Mouse (Mus musculus): ENCODE results near the gene Msh4. TPM values are rescaled to one million over a fixed set of nuclear protein-coding genes. Genes with fewer than 3 reads are reported as not detected.

Msh4 gene
- polyA plus RNA-seq, 1 experiment from 2014 or later: 0.03 TPM

- ATAC-seq (no peak), DNase-seq (ENCODE audit: low read depth, low spot score) (no peak)
- POLR2A ChIA-PET: no interaction called here
- CTCF ChIA-PET: interaction anchor here (0.9 kb wide), 1 partner anchor 11 kb away, joined by 3 read pairs; no protein-coding TSS in a partner anchor
- TF ChIP-seq CTCF (IDR thresholded peaks at IDR 0.05): no peak
- peaks cover 4% of the 10 kb centered on the region for H3K27me3 ChIP-seq
- in situ Hi-C loops (cut with MboI; ENCODE audit: low pct_unique_long_range_greater_than_20kb): no loop called here
Observed at GRCm38 (mm10) chr3:153858350-153859001, 47.5 kb downstream of the Msh4 start.

- ChIA-PET POLR2A (interaction anchor here (0.6 to 1.1 kb wide), 2 partner anchors 92 to 498 kb away, joined by 3 read pairs; partner anchors contain the start of gene Acadm), CTCF (no interaction called here)
- DNase-seq (ENCODE audit: low read depth, low spot score) (no peak), ATAC-seq (no peak)
- TF ChIP-seq CTCF (IDR thresholded peaks at IDR 0.05): no peak
- in situ Hi-C loops (cut with MboI; ENCODE audit: low pct_unique_long_range_greater_than_20kb): no loop called here
- peaks cover 4% of the 10 kb centered on the region for H3K27me3 ChIP-seq
Observed at GRCm38 (mm10) chr3:153852266-153852665, 53.7 kb downstream of the Msh4 start.

DNA sequence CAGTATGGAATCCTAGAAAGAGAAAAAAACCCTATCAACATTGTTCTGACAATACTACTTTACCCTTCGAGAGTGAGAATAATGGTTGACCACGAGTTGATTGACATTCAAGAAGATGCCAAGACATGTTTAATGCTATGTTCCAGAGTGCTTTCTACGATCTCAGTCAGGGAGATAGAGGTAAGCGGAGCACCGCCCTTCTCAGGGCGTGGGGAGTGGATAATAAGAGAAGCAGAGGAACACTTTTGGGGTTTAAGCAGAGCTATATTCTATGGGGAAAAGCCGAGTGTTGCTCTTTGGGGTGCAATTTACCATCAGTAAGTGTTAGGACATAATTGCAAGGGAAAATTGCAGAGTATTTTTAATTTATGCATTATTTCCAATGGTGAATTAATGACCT is 55.2 kb downstream of the Msh4 start:
- DNase-seq (ENCODE audit: low read depth, low spot score): no peak
- ChIA-PET POLR2A (no interaction called here), CTCF (interaction anchor here (1.1 kb wide), 1 partner anchor 45 kb away, joined by 3 read pairs; no protein-coding TSS in a partner anchor)
- no peak for TF ChIP-seq CTCF (IDR thresholded peaks at IDR 0.05)
- no peaks in the 10 kb centered on the region for H3K27me3 ChIP-seq
- in situ Hi-C loops (cut with MboI; ENCODE audit: low pct_unique_long_range_greater_than_20kb): no loop called here
- ATAC-seq: no peak

DNA sequence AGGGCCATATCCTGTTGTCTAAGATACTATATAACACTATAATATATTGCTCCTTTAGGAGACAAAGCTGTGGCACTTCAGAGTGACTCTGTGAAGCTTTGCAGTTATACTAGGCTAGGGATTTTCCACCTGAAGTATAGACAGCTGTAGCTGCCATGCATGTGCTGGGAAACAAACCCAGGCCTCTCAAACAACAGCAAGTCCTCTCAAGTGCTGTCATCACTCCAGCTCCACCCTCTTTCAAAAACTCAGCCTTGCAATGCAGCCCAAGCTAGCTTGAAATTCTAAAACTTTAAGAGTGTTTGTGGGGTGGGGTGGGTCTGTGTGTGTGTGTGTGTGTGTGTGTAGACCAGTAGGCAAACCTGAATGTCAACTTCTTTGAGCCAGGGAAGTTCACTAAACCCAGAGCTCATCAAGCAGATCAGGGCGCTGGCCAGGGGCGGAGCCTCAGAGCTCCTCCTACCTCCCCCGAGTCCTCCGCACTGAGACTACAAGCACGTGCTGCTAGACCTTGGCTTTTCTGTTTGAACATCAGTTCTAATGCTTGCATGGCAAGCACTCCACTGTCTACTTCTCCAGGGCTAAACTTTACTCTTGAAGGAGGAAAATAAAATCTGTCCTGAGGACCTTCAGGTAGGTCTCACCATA is 56.4 kb downstream of the Msh4 start:
- DNase-seq (ENCODE audit: low read depth, low spot score) (no peak), ATAC-seq (no peak)
- POLR2A ChIA-PET: no interaction called here
- CTCF ChIA-PET: interaction anchor here (0.7 to 1.4 kb wide), 3 partner anchors 8 to 18 kb away, joined by 3 read pairs; no protein-coding TSS in a partner anchor
- TF ChIP-seq CTCF (IDR thresholded peaks at IDR 0.05): no peak
- no peaks in the 10 kb centered on the region for H3K27me3 ChIP-seq
- in situ Hi-C loops (cut with MboI; ENCODE audit: low pct_unique_long_range_greater_than_20kb): no loop called here

GRCm38 (mm10) chr3:153847207-153847733 is 58.7 kb downstream of the Msh4 start:
- CTCF ChIA-PET: interaction anchor here (1.3 to 3.2 kb wide), 4 partner anchors 7 to 29 kb away, joined by 3 to 8 read pairs (median 6); no protein-coding TSS in a partner anchor
- in situ Hi-C loops (cut with MboI; ENCODE audit: low pct_unique_long_range_greater_than_20kb): no loop called here

DNA sequence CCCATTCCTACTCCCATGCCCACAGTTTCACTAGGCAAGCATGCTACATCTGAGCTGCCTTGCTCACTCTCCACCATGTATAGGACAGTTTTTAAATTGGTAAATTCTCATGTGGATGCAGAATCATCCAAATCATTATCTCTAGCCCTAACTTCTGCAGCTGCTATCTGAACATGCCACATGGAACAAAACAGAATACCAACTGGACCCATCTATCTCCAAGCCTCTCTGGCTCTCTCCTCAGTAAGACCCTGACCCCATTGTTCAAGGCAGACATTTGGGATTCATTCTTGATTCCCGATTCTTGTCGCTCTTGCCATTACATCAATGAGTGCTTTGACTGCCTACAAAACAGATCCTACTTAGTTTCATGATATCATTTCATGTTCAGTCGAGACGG is 59.8 kb downstream of the Msh4 start:
- in situ Hi-C loops (cut with MboI; ENCODE audit: low pct_unique_long_range_greater_than_20kb): no loop called here
- ChIA-PET CTCF (interaction anchor here (0.8 to 3.2 kb wide), 6 partner anchors 8 to 37 kb away, joined by 3 to 8 read pairs (median 4); no protein-coding TSS in a partner anchor), POLR2A (interaction anchor here (0.6 to 1.1 kb wide), 3 partner anchors 10 to 1270 kb away, joined by 3 read pairs; no protein-coding TSS in a partner anchor)
- ATAC-seq (no peak), DNase-seq (ENCODE audit: low read depth, low spot score) (no peak)
- H3K27me3 ChIP-seq: no peaks in the 10 kb centered on the region
- no peak for TF ChIP-seq CTCF (IDR thresholded peaks at IDR 0.05)

More at GRCm38 (mm10) chr3:153847207-153847733, 58.7 kb downstream of the Msh4 start:
- ATAC-seq (no peak), DNase-seq (ENCODE audit: low read depth, low spot score) (no peak)
- no peaks in the 10 kb centered on the region for H3K27me3 ChIP-seq
- TF ChIP-seq CTCF (IDR thresholded peaks at IDR 0.05): no peak
- POLR2A ChIA-PET: interaction anchor here (0.9 kb wide), 1 partner anchor 10 kb away, joined by 3 read pairs; no protein-coding TSS in a partner anchor

DNA sequence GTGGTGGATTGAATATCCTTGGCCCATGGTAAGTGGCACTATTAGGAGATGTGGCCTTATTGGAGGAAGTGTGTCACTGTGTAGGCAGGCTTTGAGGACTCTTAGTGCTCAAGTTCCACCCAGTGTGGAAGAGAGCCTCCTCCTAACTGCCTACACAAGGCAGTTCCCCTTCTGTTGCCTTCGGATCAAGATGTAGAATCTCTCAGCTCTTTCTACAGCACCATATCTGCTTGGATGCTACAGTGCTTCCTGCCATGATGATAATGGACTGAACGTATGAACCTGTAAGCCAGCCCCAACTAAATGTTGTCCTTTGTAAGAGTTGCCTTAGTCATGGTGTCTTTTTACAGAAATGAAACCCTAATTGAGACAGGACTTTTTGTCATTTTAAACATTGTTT is 60.4 kb downstream of the Msh4 start:
- DNase-seq (ENCODE audit: low read depth, low spot score): no peak
- no peaks in the 10 kb centered on the region for H3K27me3 ChIP-seq
- CTCF ChIA-PET: interaction anchor here (0.8 to 3.2 kb wide), 5 partner anchors 9 to 37 kb away, joined by 3 to 8 read pairs (median 5); no protein-coding TSS in a partner anchor
- no peak for TF ChIP-seq CTCF (IDR thresholded peaks at IDR 0.05)
- ATAC-seq: no peak
- POLR2A ChIA-PET: no interaction called here
- in situ Hi-C loops (cut with MboI; ENCODE audit: low pct_unique_long_range_greater_than_20kb): no loop called here

- CTCF ChIA-PET: interaction anchor here (1.3 to 3.2 kb wide), 2 partner anchors 10 to 12 kb away, joined by 3 to 8 read pairs; no protein-coding TSS in a partner anchor
- ATAC-seq: no peak
- no peaks in the 10 kb centered on the region for H3K27me3 ChIP-seq
- POLR2A ChIA-PET: no interaction called here
- DNase-seq (ENCODE audit: low read depth, low spot score): no peak
- TF ChIP-seq CTCF (IDR thresholded peaks at IDR 0.05): no peak
- in situ Hi-C loops (cut with MboI; ENCODE audit: low pct_unique_long_range_greater_than_20kb): no loop called here
Observed at GRCm38 (mm10) chr3:153844757-153845156, 61.2 kb downstream of the Msh4 start.

- CTCF ChIA-PET: interaction anchor here (0.6 to 1.3 kb wide), 2 partner anchors 9 to 26 kb away, joined by 3 read pairs; no protein-coding TSS in a partner anchor
- H3K27me3 ChIP-seq: no peaks in the 10 kb centered on the region
- in situ Hi-C loops (cut with MboI; ENCODE audit: low pct_unique_long_range_greater_than_20kb): no loop called here
- POLR2A ChIA-PET: no interaction called here
- TF ChIP-seq CTCF (IDR thresholded peaks at IDR 0.05): no peak
- ATAC-seq (no peak), DNase-seq (ENCODE audit: low read depth, low spot score) (no peak)
Observed at GRCm38 (mm10) chr3:153844030-153844429, 61.9 kb downstream of the Msh4 start, which contains the start of gene Asb17. TSS of gene Asb17 (plus strand) at chr3:153844209.

GRCm38 (mm10) chr3:153837593-153837992 is 68.3 kb downstream of the Msh4 start:
- in situ Hi-C loops (cut with MboI; ENCODE audit: low pct_unique_long_range_greater_than_20kb): no loop called here
- CTCF ChIA-PET: interaction anchor here (1.0 kb wide), 1 partner anchor 12 kb away, joined by 3 read pairs; no protein-coding TSS in a partner anchor

More at GRCm38 (mm10) chr3:153837593-153837992, 68.3 kb downstream of the Msh4 start:
- no peak for ATAC-seq
- DNase-seq (ENCODE audit: low read depth, low spot score): no peak
- TF ChIP-seq CTCF (IDR thresholded peaks at IDR 0.05): no peak
- POLR2A ChIA-PET: interaction anchor here (0.8 kb wide), 1 partner anchor 10 kb away, joined by 3 read pairs; no protein-coding TSS in a partner anchor
- no peaks in the 10 kb centered on the region for H3K27me3 ChIP-seq
